8 mouse cellular contexts compared by ENCODE assay signal in genomic region chr12:51866226-51866910, GRCm38 (mm10). TPM values are rescaled to one million over a fixed set of nuclear protein-coding genes. Genes with fewer than 3 reads are reported as not detected.
DNase-seq lines count a peak whose midpoint lies in the region; ATAC-seq and TF ChIP-seq lines count a peak whose summit lies in the region.
"Had no signal": no experiment of that assay in that cellular context is flagged by ENCODE, and none has a peak within 500 bp of the region (broad histone marks: within the 10 kb centered on the region; RNA-seq: fewer than 3 reads in every experiment).

No protein-coding gene starts in this region.

- H3K4me1 ChIP-seq in liver, adult 2 months (ENCODE audit: control insufficient read depth, insufficient read depth, low read length), result peaks cover 13% of the 10 kb centered on the region; the same call in 1 of the 2 replicates
- H3K4me1 ChIP-seq in bone marrow, adult 2 months (ENCODE audit: control insufficient read depth, insufficient read depth, low read length), result peaks cover 8% of the 10 kb centered on the region
- peaks cover 7% of the 10 kb centered on the region for H3K4me1 ChIP-seq in lung, embryonic 14.5 days (ENCODE audit: insufficient read depth)

- ATAC-seq in granulocyte monocyte progenitor cell, adult 5-6 weeks (replicated peaks; ENCODE audit: poor library complexity, severe bottlenecking), result peak; percentile 69
- 0 out of 2 replicates have a peak, but pooled peaks have one; percentile 44 for ATAC-seq in lung, embryonic 14.5 days (ENCODE audit: insufficient read depth)

- 20% methylated on average over 13 of the region's 13 CpGs for WGBS in liver, adult 2 months
- WGBS in bone marrow, adult 2 months, result 27% methylated on average over 13 of the region's 13 CpGs
- WGBS in lung, embryonic 14.5 days, result 55% methylated on average over 13 of the region's 13 CpGs

- no peaks in the 10 kb centered on the region for H3K27me3 ChIP-seq in liver, adult 2 months (ENCODE audit: control insufficient read depth, insufficient read depth, low read length)
- no peaks in the 10 kb centered on the region for H3K27me3 ChIP-seq in lung, embryonic 14.5 days (ENCODE audit: insufficient read depth, low read length)
- H3K27me3 ChIP-seq: embryonic facial prominence, embryonic 12.5 days had no signal

- no peak overlapping the region for H3K4me3 ChIP-seq in liver, adult 2 months (ENCODE audit: insufficient read depth, low read depth, low read length)
- H3K4me3 ChIP-seq in bone marrow, adult 2 months (replicated peaks; ENCODE audit: control insufficient read depth, low read depth, low read length), result peak overlapping the region; percentile 30
- H3K4me3 ChIP-seq in lung, embryonic 14.5 days (ENCODE audit: low read depth, low read length), result no peak overlapping the region
- H3K4me3 ChIP-seq: embryonic facial prominence, embryonic 12.5 days had no signal

- no peak for TF ChIP-seq POLR2A in liver, adult 2 months (IDR thresholded peaks at IDR 0.05; ENCODE audit: extremely low read depth, insufficient read depth, low read length)
- no peak for TF ChIP-seq POLR2A in bone marrow, adult 2 months (IDR thresholded peaks at IDR 0.05; ENCODE audit: borderline replicate concordance, control insufficient read depth, low read depth, low read length)

- TF ChIP-seq CTCF in liver, adult 2 months (IDR thresholded peaks at IDR 0.05; ENCODE audit: low read depth, low read length), result no peak
- TF ChIP-seq CTCF in bone marrow, adult 2 months (IDR thresholded peaks at IDR 0.05; ENCODE audit: control insufficient read depth, insufficient read depth, low read length), result no peak
- no peak for TF ChIP-seq CTCF in lung, embryonic 14.5 days (IDR thresholded peaks at IDR 0.05; ENCODE audit: low read depth)

- H3K9ac ChIP-seq in liver, adult 2 months (ENCODE audit: low read depth, low read length), result peak overlapping the region; percentile 41; the same call in 1 of the 2 replicates
- no peak overlapping the region for H3K9ac ChIP-seq in lung, embryonic 14.5 days
- H3K9ac ChIP-seq: embryonic facial prominence, embryonic 12.5 days had no signal

- H3K36me3 ChIP-seq in liver, adult 2 months (ENCODE audit: control insufficient read depth, insufficient read depth, low read length), result no peaks in the 10 kb centered on the region
- no peaks in the 10 kb centered on the region for H3K36me3 ChIP-seq in lung, embryonic 14.5 days (ENCODE audit: insufficient read depth)
- H3K36me3 ChIP-seq: embryonic facial prominence, embryonic 12.5 days had no signal

- peak; percentile 82 for DNase-seq in liver, adult 2 months (ENCODE audit: extremely low read depth, low read depth, low spot score)
- DNase-seq in liver, result no peak
- peak; percentile 36 for DNase-seq in lung, embryonic 14.5 days
- peak; percentile 95 for DNase-seq in skeletal muscle tissue, adult 2 months (ENCODE audit: low read depth, low spot score)
- no peak for DNase-seq in ovary, postnatal 36 days (ENCODE audit: low spot score)

- no peak overlapping the region for H3K4me2 ChIP-seq in lung, embryonic 14.5 days
- H3K4me2 ChIP-seq: embryonic facial prominence, embryonic 12.5 days had no signal

- H3K79me2 ChIP-seq in liver, adult 2 months (ENCODE audit: control insufficient read depth, insufficient read depth, low read length), result no peaks in the 10 kb centered on the region

- no peaks in the 10 kb centered on the region for H3K9me3 ChIP-seq in lung, embryonic 14.5 days (ENCODE audit: low read depth, low read length)
- H3K9me3 ChIP-seq: embryonic facial prominence, embryonic 12.5 days had no signal

- H3K27ac ChIP-seq in liver, adult 2 months (replicated peaks; ENCODE audit: insufficient read depth, low read depth, low read length), result peak overlapping the region; percentile 85
- H3K27ac ChIP-seq in bone marrow, adult 2 months (ENCODE audit: control insufficient read depth, insufficient read depth, low read depth, low read length, poor library complexity), result peak overlapping the region; percentile 89
- H3K27ac ChIP-seq in lung, embryonic 14.5 days (ENCODE audit: low read depth), result peak overlapping the region; percentile 24; the same call in 1 of the 2 replicates
- H3K27ac ChIP-seq: embryonic facial prominence, embryonic 12.5 days had no signal

RNA-seq across cellular contexts. Expression of gene Hectd1, which starts 37.0 kb away (rescaled TPM):
- total RNA-seq in liver, adult 2 months (2014; rRNA removed), result 96.1 and 102 TPM in 2 replicates
- 12.1 and 15.1 TPM in 2 replicates for polyA plus RNA-seq in liver, adult 2 months (2012; rRNA removed)
- polyA plus RNA-seq in bone marrow, adult 2 months (2011; ENCODE audit: insufficient read depth, insufficient read length, low replicate concordance, missing spikeins), result 20.1 and 31.2 TPM in 2 replicates
- total RNA-seq in granulocyte monocyte progenitor cell, adult 5-6 weeks (2014; fragmentation: Nextera tagmentation), result 51.0 and 52.9 TPM in 2 replicates
- total RNA-seq in granulocyte monocyte progenitor cell, adult 5-6 weeks (2017), result 89.7 and 96.3 TPM in 2 replicates
- polyA plus RNA-seq in lung, embryonic 14.5 days (2014; fragmentation: Nextera tagmentation; extraction: Ambion mirVana), result 46.6 and 46.8 TPM in 2 replicates

Comparison
In these comparisons a context has a peak if more than half of its experiments do, and no peak if none do; other contexts are left out.
1. DNase-seq: peak in liver, adult 2 months (single experiment), lung, embryonic 14.5 days (single experiment) and skeletal muscle tissue, adult 2 months (single experiment); none in liver (single experiment) and ovary, postnatal 36 days (single experiment).
2. H3K27ac ChIP-seq: peak in every context shown above with its lines; median percentile 89 in bone marrow, adult 2 months; 85 in liver, adult 2 months; 24 in lung, embryonic 14.5 days.